Mouse (Mus musculus): Measurements from ENCODE around the gene Frmd4a.
A peak's percentile ranks its signal among the peaks of the same experiment; 100 is the strongest.

- TF ChIP-seq POLR2A (IDR thresholded peaks at IDR 0.05; ENCODE audit: borderline replicate concordance, extremely low read depth, low read depth, low read length) (no peak), CTCF (IDR thresholded peaks at IDR 0.05; ENCODE audit: insufficient read depth, low read length) (peak; percentile 52; the same call in 1 of the 2 replicates)
These were observed 142.2 kb downstream of the Frmd4a start for GRCm38 (mm10) chr2:4159574-4160203.
